Mouse (Mus musculus) neural tube, embryonic 10.5 days (tissue): ENCODE measurements at regions not wholly inside any gene's neighbourhood (a gene's known extent, or its start where the extent isn't known, plus 50 kb on each side); places are given as distances from the start of the nearest gene placed in this dataset.

Source experiments
- DNase-seq: peaks from one replicate; pipeline ENCODE4 v3.0.0-alpha.2; 2017; ENCODE audit warnings: low spot score; ENCODE audit errors: extremely low spot score

- no peak for DNase-seq
These were observed 186.4 kb upstream of the Zmiz1 start for GRCm38 (mm10) chr14:25272366-25273156.

DNA sequence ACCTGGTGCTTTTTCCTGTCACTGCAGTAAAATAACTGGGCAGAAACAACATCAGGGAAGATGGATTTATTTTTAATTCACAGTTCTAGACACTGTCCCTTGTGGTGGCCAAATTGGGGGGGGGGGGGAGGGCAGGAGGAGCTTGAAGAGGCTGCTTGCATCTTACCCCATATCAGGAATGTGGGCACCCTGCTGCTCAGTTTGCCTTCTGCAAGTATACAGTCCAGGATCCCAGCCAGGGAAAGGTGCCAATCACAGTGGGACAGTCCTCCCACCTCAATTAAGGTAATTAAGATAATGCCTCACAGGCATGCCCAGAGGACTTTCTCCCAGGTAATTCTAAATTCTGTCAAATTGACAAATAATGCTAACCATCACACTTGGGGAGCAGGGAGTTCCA, 179.2 kb upstream of the Zmiz1 start:
- DNase-seq = no peak

- no peak for DNase-seq
These were observed 166.4 kb upstream of the Zmiz1 start for GRCm38 (mm10) chr14:25292557-25292956.

GRCm38 (mm10) chr14:25294226-25294625, 164.8 kb upstream of the Zmiz1 start:
- no peak for DNase-seq

DNA sequence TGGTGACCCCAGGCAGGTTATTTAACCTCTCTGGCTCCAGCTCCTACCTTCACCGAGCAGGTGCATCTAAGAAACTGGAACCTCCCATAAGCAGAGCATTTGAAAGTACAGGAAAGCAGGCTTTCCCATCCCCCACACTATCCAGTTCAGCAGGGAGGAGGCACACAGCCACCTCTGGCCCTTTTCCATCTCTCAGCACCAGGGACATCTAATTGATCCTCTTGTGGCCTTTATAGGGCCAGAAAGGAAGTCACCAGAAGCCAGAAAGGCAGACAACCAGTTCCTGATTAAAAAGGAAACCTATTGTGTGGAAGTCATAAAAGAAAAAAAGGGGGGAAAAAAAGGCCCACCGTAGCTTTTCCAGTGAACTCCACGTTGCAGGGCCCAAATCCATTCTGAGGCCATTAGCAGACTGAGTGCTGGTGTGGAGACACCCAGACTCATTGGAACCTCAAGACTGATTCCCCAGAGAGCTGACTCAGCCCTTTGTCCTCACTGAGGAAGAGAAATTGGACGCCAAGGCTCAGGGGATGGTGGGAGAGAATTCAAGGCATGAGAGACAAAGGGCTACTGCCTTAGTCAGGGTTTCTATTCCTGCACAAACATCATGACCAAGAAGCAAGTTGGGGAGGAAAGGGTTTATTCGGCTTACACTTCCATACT, 163.2 kb upstream of the Zmiz1 start:
- no peak for DNase-seq

- DNase-seq = no peak
These were observed 159.3 kb upstream of the Zmiz1 start for GRCm38 (mm10) chr14:25299673-25300190.

GRCm38 (mm10) chr14:25301336-25302031, 157.5 kb upstream of the Zmiz1 start:
- DNase-seq = no peak

- peak; percentile 65 for DNase-seq
These were observed 154.6 kb upstream of the Zmiz1 start for GRCm38 (mm10) chr14:25304391-25304851.

GRCm38 (mm10) chr14:25306166-25306565, 152.8 kb upstream of the Zmiz1 start:
- no peak for DNase-seq

DNA sequence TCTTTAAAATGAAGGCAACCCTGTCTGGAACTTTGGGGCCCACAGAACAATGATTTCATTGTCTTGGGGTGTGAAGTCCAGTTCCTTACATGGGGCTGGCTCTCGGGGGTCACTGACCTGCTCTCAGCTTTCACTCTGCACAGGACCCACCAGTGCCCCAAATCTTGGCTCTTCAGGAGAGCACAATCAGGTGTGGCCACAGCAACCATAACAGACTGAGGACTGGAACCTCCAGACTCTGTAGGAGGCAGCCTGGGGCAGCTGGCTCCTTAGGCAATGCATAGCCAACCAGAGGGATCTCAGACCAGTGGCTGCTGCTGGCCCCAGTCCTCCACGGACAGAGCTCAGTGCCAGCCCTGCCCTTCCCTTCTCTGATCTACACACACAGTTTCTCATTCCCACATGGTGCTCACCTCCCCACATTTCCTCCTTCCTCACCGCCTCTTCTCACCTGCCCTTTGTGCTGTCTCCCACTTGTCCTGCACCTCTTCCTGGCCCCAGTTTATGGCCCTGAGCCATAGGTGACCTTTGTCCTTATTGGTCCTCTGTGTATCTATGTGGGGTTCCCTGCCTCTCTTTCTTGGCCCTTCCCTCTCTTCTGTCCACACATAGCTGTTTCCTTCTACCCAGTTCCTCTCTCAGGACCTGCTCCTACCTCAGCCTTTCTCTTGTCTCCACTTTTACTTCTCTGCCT, 151.9 kb upstream of the Zmiz1 start:
- DNase-seq = no peak

DNA sequence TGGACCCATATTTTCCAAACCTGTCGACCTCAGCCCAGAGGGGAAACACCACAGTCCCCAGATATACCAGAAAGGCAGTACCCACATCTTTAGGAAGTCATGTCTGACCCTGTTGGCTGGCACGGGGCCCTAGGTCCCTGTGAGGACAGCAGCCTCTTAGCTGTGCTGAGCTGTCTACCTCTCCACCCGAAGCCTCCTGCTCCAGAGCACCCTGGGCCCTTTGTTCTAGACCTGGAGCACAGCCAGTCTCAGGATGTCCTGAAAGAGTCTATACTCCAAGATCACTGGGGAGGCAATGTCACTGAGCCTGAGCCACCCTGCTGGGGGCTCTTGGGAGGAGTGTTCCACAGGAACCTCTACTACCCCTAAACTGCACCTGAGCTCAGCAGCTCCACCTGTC, 150.9 kb upstream of the Zmiz1 start:
- no peak for DNase-seq

DNA sequence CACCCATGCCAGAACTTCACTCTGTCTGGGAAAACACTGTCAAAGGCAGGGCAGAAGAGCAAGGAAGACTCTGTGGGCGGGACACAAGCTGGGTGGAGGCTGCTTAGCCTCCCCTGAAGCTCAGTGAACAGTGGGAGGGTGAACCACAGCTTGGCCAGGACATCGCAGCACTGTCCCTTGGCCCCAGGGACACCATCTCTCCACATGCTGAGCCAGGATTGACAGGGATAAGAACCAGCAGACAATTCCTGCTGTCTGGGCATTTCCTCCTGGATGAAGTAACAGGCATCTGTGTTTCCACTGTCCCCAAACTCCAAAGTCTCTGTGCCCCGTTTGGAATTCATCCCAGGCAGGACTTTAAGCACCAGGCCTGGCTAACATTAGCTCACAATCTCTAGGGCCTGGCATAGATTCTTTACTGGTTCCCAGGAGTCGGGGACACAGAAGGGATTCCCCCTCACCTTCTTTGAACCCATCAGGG, 148.3 kb upstream of the Zmiz1 start:
- no peak for DNase-seq

GRCm38 (mm10) chr14:25311475-25311874, 147.5 kb upstream of the Zmiz1 start:
- no peak for DNase-seq

GRCm38 (mm10) chr14:25312135-25312534, 146.8 kb upstream of the Zmiz1 start:
- DNase-seq = no peak

GRCm38 (mm10) chr14:25312814-25313426, 146.1 kb upstream of the Zmiz1 start:
- DNase-seq = no peak

GRCm38 (mm10) chr14:25313693-25314240, 145.2 kb upstream of the Zmiz1 start:
- DNase-seq = no peak

DNA sequence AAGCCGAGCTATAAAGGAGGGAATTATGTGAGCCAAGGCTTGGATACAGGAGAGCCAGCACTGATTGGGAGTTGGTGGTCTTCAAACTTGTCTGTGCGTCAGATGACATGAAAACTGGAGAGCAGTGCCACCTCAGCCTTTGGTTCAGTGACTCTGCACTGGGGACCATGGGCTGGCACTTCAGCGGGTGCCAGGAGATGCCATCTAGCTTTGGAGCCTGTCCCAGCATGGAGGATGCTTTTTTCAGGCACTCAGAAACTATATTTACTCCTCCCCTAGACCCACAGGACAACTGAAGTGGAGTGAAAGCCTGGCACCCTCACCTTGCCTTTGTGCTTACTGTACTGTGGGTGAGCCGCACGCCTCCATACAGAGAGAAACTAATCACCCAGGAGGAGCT, 142.5 kb upstream of the Zmiz1 start:
- no peak for DNase-seq

DNA sequence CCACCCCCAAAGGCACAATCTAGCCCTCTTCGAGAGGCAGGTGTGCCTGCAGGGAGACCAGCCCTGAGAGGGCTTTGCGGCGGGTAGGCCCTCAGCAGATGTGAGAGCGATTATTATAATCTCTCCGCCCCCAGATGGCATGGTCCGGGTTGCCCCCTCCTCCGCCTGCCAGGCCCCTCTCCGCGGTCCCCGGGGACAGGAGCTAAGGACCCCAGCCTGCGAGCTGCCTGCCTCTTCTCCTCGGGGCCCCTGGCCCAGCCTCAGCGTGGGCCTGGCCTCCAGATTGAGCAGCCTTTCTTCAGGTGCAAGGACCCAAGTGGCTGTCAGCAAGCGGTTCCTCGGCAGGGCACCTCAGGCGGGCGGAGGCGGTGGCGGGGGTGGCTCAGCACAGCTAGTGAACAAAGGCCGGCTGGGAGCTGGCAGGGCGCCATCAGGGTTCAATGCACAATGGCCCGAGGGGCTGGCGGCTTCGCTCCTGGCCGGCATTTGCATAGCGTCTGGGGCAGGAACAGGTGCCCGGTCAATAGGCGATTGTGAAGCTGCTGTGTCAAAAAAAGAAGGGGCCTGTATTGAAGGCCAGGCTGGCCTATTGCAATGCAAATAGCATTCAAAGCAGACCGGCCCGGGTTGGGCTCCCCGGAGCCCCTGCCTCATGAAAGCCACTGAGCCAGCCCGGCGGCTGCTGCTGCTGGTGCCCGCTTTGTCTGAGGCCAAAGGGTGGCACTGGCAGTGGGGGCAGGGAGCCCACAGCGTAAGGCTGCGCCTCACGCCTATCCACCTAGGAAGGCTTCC, 141.1 kb upstream of the Zmiz1 start:
- DNase-seq = peak; percentile 88

GRCm38 (mm10) chr14:25318909-25319308, 140.1 kb upstream of the Zmiz1 start:
- no peak for DNase-seq

DNA sequence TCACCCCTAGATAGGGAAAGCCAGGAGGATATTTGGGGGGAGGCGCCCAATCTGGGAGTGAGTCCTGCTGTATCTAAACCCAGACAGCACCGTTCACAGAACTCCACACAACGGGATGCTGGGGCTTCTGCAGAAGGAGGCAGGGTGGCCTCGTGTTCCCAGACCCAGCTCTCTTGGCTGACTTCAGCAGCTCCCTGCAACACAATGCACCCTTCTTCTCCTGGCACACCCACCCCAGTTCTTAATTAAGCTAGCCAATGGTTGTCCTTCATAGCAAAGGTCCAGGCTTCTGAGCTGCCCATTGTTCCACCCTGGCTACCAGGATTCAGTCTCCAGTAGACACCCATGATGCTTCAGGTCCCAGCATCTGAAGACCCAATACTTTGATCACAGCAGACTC, 138.8 kb upstream of the Zmiz1 start:
- no peak for DNase-seq
